Mouse (Mus musculus): Measurements from ENCODE around the gene Gab2.

- TF ChIP-seq CTCF (IDR thresholded peaks at IDR 0.05; ENCODE audit: control insufficient read depth, insufficient read depth, low read length) (no peak; the same call in 1 of the 2 replicates), POLR2A (IDR thresholded peaks at IDR 0.05; ENCODE audit: borderline replicate concordance, control insufficient read depth, low read depth, low read length) (no peak)
These were observed 2.7 kb upstream of the Gab2 start for GRCm38 (mm10) chr7:97078685-97079084.

Measured in bone marrow, adult 2 months (tissue).